Mouse (Mus musculus): ENCODE results near the gene Oxa1l.

DNA sequence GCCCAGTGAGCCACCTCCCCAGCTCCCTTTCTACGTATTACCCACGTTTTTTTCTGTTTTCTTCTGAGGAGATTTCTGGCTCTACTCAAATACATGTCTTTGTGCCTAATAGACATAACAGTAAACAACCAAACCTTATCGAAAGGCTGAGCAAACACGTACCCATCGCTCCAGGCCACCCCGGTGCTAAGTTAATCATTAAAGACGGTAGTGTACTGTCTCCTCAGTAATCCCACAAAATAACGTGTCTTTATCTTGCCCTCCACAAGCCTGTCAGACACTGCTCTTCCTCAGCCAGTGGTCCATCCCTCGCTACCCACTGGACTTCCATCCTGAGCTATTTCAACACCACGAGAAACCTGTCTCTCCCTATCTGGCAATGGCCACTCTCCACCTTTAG is 21.2 kb downstream of the Oxa1l start:
- TF ChIP-seq MAFK (IDR thresholded peaks at IDR 0.05; ENCODE audit: borderline replicate concordance, low read depth, low read length), result no peak
- TF ChIP-seq POLR2A (IDR thresholded peaks at IDR 0.05; ENCODE audit: control insufficient read depth in 1 of 2, insufficient read depth in 1 of 2, low read depth in 1 of 2, low read length in 2 of 2, poor library complexity in 1 of 2), result no peak
- no peak for TF ChIP-seq EP300 (IDR thresholded peaks at IDR 0.05; ENCODE audit: low read depth in 1 of 2, low read length in 2 of 2)
- no peak for TF ChIP-seq ZKSCAN1 (IDR thresholded peaks at IDR 0.05; ENCODE audit: low read depth, low read length)
- TF ChIP-seq CTCF (IDR thresholded peaks at IDR 0.05 in 2 of 3, conservative IDR thresholded peaks at IDR 0.05 in 1 of 3; ENCODE audit: control insufficient read depth in 1 of 3, insufficient read depth in 1 of 3, low read depth in 2 of 3, low read length in 3 of 3, poor library complexity in 1 of 3, severe bottlenecking in 1 of 3), result no peak
- TF ChIP-seq ZMIZ1 (IDR thresholded peaks at IDR 0.05; ENCODE audit: low read depth, low read length), result no peak
- no peak for TF ChIP-seq TBP (IDR thresholded peaks at IDR 0.05; ENCODE audit: low read depth, low read length)
